Mouse (Mus musculus) urinary bladder, adult 2 months (tissue): ENCODE results near the gene Abhd4. TPM values are rescaled to one million over a fixed set of nuclear protein-coding genes. Genes with fewer than 3 reads are reported as not detected.

Source experiments
- DNase-seq: peaks from one replicate; pipeline ENCODE4 v3.0.0; 2022; ENCODE audit warnings: low spot score
- polyA plus RNA-seq: library from polyadenylated mRNA; depleted of rRNA; stranded (reverse); fragments of >200 nt; gene quantifications from 2 replicates; pipeline ENCODE4 v1.2.3, GENCODE M21; 2012

The Abhd4 gene
- polyA plus RNA-seq, 1 experiment = 38.1 TPM

DNA sequence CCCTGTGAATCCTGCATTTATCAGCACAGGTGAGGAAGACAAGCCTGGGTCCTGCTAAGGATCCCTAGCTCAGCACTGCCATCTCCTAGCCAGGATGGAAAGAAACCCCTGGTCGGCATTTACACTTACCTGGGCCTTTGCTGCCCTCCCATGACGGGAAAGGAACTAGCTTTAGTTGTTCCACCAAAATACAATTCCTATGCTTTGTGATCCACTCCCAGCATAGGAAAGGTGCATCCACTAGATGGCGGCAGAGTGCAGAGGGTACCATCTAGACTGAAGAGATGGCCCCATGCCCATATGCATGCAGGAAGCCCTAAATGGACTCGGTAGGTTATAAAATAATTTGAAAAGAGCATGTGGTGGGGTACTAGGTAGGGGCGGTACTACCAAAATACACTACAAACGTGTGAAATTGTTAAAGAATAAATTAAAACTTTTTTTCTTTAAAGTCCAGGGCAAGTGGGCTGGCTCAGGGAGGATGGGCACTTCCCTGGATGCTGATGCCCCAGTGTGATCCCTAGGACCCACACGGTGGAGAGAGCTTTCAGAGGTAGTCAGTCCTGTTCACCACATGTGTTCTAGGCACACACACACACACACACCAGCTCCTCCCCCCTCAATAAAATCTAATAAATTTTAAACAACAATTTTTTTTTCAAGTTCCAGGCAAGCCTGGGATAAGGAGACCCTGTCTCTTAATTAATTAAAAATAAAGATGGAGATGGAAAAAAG lies 14.8 kb upstream of the Abhd4 start:
- DNase-seq = peak; percentile 69

DNA sequence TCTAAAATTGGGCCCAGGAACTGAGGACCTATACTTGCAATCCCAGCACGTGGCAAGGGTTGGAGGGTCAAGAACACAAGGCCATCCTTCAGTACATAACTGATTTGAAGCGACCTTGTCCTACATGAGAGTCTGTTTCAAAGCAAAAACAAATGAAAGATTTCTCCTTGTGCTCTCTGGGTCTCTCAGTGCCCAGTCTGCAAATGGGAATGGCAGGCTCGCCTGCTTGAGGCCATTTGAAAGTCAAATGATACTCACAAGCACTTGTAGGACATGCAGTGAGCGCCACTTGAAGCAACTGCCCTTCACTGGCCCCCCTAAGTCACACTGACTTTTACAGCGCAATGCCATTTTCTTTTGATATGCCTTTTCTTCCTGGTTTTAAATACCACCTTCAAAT lies 13.4 kb upstream of the Abhd4 start:
- DNase-seq = no peak

DNA sequence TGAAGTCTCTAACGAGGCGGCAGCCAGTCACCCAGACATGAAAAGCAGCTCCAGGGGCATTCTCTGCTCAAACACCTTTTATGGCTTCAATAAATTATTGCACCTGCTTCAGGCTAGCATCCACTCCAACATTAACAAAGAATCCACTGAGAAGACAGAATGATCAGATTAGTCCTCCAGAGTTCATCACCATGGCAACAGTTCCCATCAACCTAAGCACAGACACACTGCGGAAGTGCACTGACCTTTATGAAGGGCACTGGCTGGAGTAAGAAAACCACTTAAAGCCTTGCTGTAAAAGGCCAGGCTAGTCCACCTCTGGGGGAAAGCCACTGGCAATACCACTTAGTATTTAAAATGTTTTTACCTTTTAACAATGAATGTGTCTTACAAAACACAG lies 9.8 kb upstream of the Abhd4 start:
- DNase-seq = no peak

DNA sequence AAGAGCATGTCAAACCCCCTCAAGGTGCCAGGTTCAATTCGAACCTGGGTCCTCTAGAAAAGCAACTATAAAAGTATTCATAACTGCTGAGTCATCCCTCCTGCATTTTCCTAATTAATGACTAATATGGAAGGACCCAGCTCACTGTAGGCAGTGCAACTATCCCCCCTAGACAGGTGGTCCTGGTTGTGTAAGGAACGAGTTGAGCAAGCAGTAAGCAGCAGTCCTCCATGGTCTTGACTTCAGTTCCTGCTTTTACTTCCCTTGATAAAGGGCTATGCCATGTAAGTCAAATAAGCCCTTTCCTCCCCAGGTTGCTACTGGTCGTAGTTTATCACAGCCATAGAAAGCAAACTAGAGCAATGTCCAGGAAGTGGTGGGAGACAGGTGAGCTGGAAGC lies 7.8 kb upstream of the Abhd4 start:
- no peak for DNase-seq

DNA sequence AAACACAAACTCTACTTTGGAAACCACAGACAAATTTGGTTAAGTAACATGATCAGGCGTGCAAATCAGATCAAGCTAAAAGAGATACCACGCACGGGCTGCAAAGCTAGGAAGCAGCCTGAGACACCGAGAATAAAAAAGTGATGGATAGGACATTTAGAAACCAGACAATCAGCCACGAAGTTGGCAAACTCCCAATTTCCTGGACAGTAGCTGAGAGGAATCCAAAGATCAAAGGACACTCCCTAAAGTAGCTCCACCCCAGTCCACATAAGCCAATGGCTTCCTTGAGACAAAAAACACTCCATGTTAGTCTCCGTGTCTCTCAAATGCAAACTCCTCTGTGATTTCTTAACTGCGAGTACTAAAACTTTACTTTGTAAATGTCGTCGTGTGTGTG lies 4.7 kb upstream of the Abhd4 start:
- no peak for DNase-seq

DNA sequence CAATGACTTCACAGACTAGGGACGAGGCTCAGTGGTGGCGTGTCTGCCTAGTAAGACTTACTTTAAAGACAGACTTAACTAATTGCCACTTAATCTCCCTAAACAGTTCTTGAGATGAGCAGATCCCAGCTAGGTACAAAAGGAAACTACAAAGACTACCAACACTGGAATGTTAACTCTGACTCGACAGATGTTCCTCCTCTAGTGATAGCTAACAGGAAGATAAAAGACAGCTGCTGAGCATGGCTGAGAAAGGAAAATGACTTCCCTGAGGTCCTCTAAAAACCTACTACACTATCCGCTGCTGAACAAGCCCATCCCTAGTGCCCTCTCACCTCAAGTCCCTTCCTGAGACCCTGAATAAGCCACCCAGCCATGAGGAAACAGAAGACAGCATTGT lies 3.9 kb upstream of the Abhd4 start:
- DNase-seq = no peak

DNA sequence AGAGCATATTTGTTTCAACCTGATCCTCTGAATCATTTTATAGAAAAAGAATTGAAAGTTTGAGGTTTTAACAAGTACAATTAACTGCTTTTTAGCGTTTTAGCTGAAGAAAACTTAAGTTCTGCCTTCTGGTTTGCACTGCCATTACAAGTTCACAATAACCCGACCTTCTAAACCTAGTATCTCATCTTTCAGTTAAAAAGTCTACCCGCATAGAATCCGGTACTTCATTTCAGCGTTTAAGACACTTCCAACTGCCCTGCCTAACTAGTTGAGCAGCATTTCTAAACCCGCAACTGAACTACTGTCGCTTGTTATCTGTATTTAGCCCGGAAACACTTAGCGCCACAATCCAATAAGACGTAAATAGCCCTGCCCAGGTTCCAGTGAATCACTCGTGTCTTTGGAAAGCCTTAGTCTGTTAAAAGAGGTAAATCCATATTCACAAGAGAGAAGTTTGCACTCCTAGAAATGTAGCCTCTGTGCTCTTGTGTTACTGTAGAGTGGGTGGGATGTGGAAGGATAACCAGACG lies 748 bp downstream of the Abhd4 start:
- no peak for DNase-seq

DNA sequence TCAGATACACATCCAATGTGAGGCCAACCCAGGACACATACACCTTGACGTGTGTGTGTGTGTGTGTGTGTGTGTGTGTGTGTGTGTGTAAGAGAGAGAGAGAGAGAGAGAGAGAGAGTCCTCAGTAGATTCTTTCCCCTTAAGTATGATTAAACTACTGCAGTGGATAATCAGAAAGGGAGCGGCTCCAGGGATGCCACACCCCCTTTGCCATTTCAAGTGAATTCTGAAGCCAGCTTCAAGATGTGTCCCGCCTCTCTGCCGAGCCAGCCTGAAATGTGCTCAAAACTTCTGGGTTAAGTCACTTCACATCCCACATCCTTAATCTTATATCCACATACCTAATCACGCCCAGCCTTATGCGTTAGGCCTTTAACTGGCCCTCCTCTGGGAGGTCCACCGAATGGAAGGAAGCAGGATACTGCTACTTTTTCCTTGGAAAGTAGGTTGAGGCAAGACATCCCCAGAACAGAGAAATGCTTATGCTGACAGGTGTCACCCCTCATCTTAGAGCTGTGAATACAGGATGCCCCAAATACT lies 4.2 kb downstream of the Abhd4 start:
- DNase-seq = no peak

DNA sequence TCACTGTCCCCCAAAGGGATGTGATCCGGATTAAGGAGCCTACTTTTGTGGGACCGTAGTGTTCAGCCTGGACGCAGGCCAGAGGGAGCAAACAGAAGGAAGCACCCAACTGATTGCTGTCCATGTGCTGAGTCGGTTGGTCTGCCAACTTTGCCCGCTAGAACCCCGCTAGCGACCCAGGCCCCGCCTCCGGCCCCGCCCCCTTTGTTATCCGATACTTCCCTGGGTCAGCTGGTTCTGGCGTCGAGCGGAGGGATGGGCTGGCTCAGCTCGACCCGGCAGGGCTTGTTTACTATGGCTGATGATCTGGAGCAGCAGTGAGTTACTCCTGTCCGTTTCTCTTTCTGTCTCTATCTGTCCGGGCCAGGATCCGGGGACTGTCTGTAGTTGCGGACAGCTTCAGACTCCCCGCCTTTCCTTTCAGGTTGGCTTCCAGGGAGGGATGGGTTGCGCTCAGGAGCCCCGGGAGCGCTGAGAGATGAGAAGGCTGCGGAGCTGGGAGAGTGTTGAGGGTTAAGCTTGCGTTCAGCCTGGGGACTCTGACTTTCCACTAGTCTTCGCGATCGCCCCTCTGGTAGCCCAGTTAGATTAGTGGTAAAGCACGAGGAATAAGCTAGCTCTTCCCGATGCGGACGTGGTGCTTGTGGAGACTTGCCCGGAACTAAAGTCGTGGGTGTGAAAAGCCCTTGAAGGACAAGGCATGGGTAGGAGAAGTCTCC lies 5.2 kb downstream of the Abhd4 start:
- peak; percentile 82 for DNase-seq

DNA sequence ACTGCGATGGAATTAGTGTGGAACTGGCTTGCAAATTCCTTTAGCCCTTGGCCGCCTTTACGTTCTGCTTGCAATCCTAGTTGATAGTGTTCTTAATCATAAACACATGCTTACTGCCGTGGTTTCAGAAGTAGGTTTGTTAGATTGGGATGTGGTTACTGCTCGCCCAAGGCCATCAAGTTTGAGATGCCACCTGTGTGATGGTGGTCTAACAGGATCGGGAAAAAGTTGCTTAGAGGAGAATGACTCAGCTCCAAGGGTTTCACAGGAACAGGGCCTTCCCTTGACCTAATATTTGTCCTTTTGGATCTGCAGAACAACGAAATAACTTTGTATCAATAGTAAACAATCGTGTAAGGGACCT lies 5.7 kb downstream of the Abhd4 start:
- no peak for DNase-seq

DNA sequence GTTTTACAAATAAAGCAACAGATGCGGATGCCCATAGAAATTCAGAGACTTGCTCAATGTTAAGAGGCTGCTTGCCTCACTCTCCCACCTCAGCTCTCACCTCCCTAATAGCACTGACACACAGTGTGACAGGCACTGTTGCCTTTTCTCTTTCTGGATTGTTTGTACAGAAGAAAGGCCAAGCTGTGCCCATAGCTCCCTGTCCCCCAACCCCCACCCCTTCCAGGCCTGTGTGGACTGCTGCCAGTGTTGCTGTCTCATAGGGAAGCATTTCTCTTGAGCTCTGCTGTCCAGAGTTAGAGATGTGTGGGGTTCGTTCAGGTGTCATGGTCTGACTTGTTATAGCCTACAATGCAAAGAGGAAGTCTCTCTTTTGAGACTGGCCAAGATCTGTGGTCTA lies 6.2 kb downstream of the Abhd4 start:
- no peak for DNase-seq

DNA sequence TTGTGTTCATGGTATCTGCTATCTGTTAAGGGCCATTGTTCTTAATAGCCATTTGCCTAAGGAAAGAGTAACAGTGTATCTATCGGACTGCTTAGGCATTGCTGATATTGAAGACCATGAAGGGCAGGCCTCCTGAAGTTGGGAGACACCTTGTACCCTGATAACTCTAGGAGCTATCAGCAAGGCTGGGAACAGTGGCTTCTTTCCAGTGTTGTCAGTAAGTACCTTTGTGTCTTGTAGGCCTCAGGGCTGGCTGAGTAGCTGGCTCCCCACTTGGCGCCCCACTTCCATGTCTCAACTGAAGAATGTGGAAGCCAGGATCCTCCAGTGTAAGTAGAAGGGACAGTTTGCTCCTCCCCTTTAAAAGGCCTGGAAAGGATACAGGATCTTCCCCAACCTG lies 7.4 kb downstream of the Abhd4 start:
- no peak for DNase-seq

DNA sequence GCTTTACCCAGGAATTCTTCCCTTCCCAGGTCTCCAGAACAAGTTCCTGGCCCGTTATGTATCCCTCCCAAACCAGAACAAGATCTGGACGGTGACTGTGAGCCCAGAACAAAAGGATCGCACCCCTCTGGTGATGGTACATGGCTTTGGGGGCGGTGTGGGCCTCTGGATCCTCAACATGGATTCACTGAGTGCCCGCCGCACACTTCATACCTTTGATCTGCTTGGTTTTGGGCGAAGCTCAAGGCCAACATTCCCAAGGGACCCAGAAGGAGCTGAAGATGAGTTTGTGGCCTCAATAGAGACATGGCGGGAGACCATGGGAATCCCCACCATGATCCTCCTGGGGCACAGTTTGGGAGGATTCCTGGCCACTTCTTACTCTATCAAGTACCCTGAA lies 8.6 kb downstream of the Abhd4 start:
- no peak for DNase-seq

DNA sequence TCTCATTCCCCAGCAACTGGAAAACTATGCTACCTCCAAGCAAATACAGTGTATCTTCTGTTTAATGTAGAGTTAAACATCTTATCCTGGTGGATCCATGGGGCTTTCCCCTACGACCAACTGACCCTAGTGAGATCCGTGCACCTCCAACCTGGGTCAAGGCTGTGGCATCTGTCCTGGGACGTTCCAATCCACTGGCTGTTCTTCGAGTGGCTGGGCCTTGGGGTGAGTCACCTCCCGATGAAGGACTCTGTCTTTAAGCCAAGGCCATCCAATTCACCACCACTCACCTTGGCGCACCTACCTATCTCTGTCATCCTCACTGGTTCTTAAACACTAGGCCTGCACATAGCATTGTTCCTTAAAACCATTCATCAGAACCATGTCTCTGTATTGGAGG lies 9.1 kb downstream of the Abhd4 start:
- no peak for DNase-seq

DNA sequence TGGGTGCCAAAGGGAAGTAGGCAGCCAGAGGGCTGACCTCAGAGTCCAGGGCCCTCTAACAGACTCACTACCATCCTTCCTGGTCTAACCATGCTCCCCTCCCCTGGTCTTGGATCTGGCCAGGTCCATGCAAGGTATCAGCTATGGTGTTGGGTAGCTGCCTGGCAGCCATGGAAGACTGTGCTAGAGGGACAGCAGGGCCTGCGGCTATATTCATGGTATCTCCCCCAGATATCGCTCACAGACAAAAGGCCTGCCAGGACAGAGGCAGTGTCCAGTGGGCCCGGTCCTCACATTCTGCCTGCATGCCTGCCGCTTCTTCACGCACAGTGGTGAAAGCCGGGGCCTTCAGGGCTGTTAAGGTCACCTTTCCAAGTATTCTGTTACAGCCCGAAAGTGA lies 10.2 kb downstream of the Abhd4 start:
- DNase-seq = no peak

DNA sequence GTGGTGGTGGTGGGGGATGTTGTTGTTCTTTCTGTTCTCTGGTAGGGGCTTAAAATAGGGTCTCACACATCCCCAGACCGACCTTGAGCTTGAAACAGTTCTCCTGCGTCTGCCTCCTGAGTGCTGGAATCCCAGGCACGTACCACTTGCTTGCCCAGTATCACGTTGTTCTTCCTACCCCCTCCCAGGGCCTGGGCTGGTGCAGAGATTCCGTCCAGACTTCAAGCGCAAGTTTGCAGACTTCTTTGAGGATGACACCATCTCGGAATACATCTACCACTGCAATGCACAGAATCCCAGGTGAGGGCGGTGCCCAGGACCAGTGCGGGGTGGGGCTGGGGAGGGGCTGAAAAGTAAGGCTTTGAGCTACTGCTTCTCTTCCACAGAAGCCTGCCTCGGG lies 11.1 kb downstream of the Abhd4 start:
- DNase-seq = no peak

DNA sequence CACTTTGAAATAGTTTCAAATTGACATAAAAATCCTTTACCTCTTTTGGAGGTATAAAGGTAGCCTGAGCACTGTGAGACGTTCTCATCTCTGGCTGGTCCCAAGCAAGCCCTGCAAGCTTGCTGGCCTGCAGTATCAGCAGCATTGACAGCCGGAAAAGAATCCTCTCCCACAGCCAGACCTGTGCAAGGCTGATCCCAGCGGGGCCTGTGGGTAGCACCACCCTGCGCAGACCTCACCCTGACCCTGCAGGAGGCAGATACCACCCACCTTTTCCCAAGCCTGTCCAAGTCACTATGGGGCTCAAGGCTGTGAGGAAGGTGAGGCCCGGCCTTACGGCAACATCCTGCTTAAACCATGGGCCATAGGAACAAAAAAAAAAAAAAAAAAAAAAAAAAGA lies 12.0 kb downstream of the Abhd4 start:
- DNase-seq = no peak

DNA sequence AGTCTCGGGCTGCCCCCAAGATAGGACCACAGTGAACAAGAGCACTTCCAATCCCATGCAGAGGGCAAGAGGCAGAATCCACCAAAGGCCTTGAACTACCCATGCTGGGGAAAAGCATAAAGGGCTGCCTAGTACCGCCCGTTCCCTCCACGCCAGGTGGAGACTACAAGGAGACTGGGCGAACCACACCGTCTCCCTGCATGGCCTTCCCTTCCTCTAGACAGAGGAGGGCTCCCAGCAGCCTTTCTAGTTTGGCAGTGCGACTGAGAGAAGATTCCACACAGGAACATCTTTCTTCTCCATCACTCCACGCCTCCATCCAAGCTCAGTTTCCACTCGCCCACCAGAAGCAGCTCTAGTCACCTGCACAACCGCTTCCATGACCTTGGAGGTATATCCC lies 14.0 kb downstream of the Abhd4 start:
- no peak for DNase-seq

DNA sequence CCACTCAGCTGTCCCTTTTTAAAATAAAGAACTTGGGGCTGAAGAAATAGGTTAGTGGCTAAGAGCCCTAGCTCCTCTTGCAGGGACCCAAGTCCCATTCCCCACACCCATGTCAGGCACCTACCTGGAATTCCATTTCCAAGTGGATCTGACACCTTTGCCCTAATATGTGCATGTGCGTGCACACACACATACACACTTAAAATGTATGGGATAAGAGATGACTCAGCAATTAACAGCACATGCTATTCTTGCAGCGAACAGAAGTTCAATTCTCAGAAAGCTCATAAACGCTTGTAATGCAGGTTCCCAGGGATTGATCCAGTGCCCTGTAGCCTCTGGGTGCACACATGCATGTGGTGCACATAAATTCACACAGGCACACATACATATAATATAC lies 15.6 kb downstream of the Abhd4 start:
- DNase-seq = no peak

DNA sequence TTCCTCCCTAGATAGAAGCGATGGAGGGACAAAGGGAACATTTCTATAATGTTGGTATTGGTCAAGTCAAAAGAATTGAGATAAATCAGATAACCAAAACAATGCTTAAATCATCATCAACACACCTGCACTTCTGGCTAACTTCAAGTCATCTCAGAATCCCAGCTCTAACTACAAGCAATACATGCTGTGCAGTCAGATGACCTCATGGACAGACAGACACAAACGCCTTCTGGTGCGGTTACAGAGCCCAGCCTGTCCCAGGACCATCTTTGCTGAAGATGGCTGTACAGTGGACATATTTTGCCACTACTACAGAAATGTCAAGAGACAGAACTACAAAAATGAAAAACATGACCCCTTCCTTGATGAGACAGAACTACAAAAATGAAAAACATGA lies 16.4 kb downstream of the Abhd4 start:
- no peak for DNase-seq

DNA sequence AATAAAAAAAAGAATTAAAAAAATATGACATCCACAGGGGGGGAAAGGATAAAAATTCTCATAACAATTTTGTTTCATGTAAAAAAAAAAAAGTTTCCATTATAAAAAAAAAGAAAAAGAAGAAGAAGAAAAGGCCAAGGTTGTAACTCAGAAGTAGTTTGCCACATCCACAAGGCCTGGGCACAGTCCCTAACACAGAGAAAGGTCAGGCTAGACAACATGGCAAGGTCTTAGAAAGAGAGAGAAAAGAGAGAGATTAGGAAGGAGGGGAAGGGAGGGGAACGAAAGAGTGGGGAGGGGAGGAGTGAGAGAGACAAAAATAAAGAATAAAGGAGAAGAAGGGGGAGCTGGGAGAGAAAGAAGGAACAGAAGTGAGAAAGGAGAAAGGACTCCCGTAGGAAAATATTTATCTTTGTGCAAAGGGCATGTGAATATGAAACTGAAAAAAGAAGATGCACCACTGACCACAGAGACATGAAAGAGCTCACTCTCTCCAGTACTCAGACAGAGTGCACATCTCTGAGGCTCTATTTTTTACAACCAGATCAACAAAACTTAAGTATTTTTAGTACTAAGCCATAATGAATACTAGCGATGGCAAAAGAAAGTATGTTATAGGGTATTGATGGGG lies 18.1 kb downstream of the Abhd4 start:
- DNase-seq = no peak

DNA sequence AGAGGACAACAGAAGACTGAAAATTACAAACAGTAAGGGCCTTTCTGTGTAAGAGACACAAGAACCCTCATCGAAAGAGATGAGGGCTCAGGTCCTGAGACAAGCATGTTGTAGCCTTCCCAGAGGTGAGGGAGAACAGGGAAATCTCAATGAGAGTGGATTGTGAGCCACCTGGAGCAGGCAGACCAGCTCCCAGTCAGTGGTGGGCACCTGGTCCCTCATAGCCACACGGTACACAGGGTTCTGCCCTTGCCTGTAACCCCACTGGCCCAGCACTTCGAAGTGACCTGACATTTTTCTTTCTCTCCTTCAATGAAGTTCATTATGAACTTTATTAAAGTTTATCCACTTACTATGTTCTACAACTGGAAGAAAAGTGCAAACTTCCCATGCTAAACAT lies 18.7 kb downstream of the Abhd4 start:
- DNase-seq = no peak

DNA sequence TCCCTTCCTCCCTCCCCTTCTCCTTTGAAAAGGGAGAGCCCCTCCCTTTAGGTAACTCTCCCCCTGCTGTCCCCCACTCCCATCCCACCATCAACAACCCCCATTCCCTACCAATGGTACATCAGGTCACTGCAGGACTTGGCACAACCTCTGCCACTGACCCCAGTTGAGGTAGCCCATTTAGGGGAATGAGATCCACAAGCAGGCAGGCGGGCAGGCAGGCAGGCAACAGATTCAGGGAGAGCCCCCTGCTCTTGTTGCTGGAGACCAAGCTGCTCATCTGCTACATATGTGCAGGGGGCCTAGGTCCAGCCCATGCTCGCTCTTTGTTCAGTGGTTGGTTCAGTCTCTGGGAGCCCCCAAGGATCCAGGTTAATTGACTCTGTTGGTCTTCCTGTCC lies 22.5 kb downstream of the Abhd4 start:
- DNase-seq = no peak
